Mouse (Mus musculus) CH12.LX (cell line): ENCODE measurements at regions not wholly inside any gene's neighbourhood (a gene's known extent, or its start where the extent isn't known, plus 50 kb on each side); places are given as distances from the start of the nearest gene placed in this dataset.

Experiments used
- DNase-seq: peaks from one replicate; pipeline ENCODE4 v3.0.0-alpha.2; 2013; ENCODE audit errors: extremely low read depth
- H3K27ac ChIP-seq: 2 replicates; pipeline ENCODE4 v1.5.1; 2012; ENCODE audit warnings: low read depth, mild to moderate bottlenecking, control low read depth, moderate library complexity; ENCODE audit not compliant: insufficient read depth
- H3K27me3 ChIP-seq: replicated peaks from 2 replicates; pipeline ENCODE3; 2012; ENCODE audit warnings: inconsistent platforms
- H3K36me3 ChIP-seq, 2 experiments: replicated peaks in 1 of 2; 2 replicates each; pipeline versions ENCODE3 to v1.6.1; 2012; ENCODE audit warnings: inconsistent platforms in 1 of 2, low read length in 1 of 2, mild to moderate bottlenecking in 1 of 2, mixed read lengths in 1 of 2, moderate library complexity in 1 of 2; ENCODE audit not compliant: control insufficient read depth in 1 of 2, insufficient read depth in 1 of 2
- H3K4me1 ChIP-seq, 2 experiments: 2 replicates each; pipeline ENCODE4 v1.6.1; 2012; ENCODE audit warnings: inconsistent platforms in 1 of 2, moderate library complexity in 1 of 2; ENCODE audit not compliant: insufficient read depth in 2 of 2, control insufficient read depth in 1 of 2
- H3K4me2 ChIP-seq: 2 replicates; pipeline ENCODE4 v1.6.1; 2012; ENCODE audit warnings: low read depth, mild to moderate bottlenecking, control low read depth; ENCODE audit not compliant: poor library complexity, insufficient read depth, severe bottlenecking
- H3K4me3 ChIP-seq, 3 experiments: fragments of 150-350 bp in 1 of 3; sonication (generic) in 1 of 3; replicated peaks in 1 of 3; 2 replicates each; pipeline versions ENCODE3 to v1.5.1; 2011 to 2012; ENCODE audit warnings: low read depth in 2 of 3, low read length in 2 of 3, mild to moderate bottlenecking in 2 of 3, moderate library complexity in 2 of 3, control low read depth in 1 of 3, improper control_type of control experiment in 1 of 3, inconsistent platforms in 1 of 3, mixed read lengths in 1 of 3; ENCODE audit not compliant: poor library complexity in 1 of 3
- H3K79me2 ChIP-seq: replicated peaks from 2 replicates; pipeline ENCODE4 v1.6.1; 2012; ENCODE audit warnings: mild to moderate bottlenecking, moderate library complexity; ENCODE audit not compliant: control insufficient read depth, poor library complexity, insufficient read depth, severe bottlenecking; ENCODE audit errors: extremely low read depth
- H3K9ac ChIP-seq: 2 replicates; pipeline ENCODE4 v1.6.1; 2012; ENCODE audit warnings: low read depth, mild to moderate bottlenecking, control low read depth, moderate library complexity; ENCODE audit not compliant: insufficient read depth
- H3K9me3 ChIP-seq: replicated peaks from 2 replicates; pipeline ENCODE3; 2012; ENCODE audit warnings: low read length, inconsistent platforms, mixed read lengths
- BHLHE40 ChIP-seq: IDR thresholded peaks from 2 replicates; pipeline ENCODE4 v1.6.1; 2011; ENCODE audit warnings: mild to moderate bottlenecking, low read depth, low read length, improper control_type of control experiment
- CTCF ChIP-seq, 2 experiments: IDR thresholded peaks in 1 of 2; conservative IDR thresholded peaks in 1 of 2; 2 replicates each; pipeline ENCODE4 v1.5.1; 2011 to 2012; ENCODE audit warnings: low read depth in 2 of 2, low read length in 2 of 2, improper control_type of control experiment in 1 of 2, inconsistent platforms in 1 of 2, mild to moderate bottlenecking in 1 of 2, moderate library complexity in 1 of 2
- ETS1 ChIP-seq: conservative IDR thresholded peaks from 2 replicates; pipeline ENCODE4 v1.6.1; 2012; ENCODE audit warnings: low read depth, mild to moderate bottlenecking, inconsistent platforms, low read length, improper control_type of control experiment, moderate library complexity
- GABPA ChIP-seq: IDR thresholded peaks from 2 replicates; pipeline ENCODE4 v1.6.1; 2012; ENCODE audit warnings: low read depth, low read length, improper control_type of control experiment, inconsistent platforms; ENCODE audit not compliant: insufficient replicate concordance
- HCFC1 ChIP-seq: IDR thresholded peaks from 2 replicates; pipeline ENCODE4 v1.6.1; 2012; ENCODE audit warnings: low read depth, mild to moderate bottlenecking, inconsistent platforms, low read length, improper control_type of control experiment
- IRF4 ChIP-seq: IDR thresholded peaks from 2 replicates; pipeline ENCODE4 v1.6.1; 2014; ENCODE audit warnings: low read depth, mild to moderate bottlenecking, inconsistent platforms, low read length, improper control_type of control experiment
- JUN ChIP-seq: IDR thresholded peaks from 2 replicates; pipeline ENCODE4 v1.6.1; 2011; ENCODE audit warnings: low read depth, mild to moderate bottlenecking, low read length, improper control_type of control experiment, moderate library complexity; ENCODE audit not compliant: insufficient read depth
- MAX ChIP-seq: IDR thresholded peaks from 2 replicates; pipeline ENCODE4 v1.6.1; 2011; ENCODE audit warnings: low read length, improper control_type of control experiment
- MAZ ChIP-seq: IDR thresholded peaks from 2 replicates; pipeline ENCODE4 v1.6.1; 2012; ENCODE audit warnings: low read depth, mild to moderate bottlenecking, inconsistent platforms, low read length, improper control_type of control experiment, moderate library complexity
- MEF2A ChIP-seq: IDR thresholded peaks from 2 replicates; pipeline ENCODE4 v1.6.1; 2014; ENCODE audit warnings: low read depth, mild to moderate bottlenecking, inconsistent platforms, low read length, improper control_type of control experiment, borderline replicate concordance
- MXI1 ChIP-seq: IDR thresholded peaks from 2 replicates; pipeline ENCODE4 v1.6.1; 2011; ENCODE audit warnings: mild to moderate bottlenecking, low read depth, low read length, improper control_type of control experiment
- MYC ChIP-seq: IDR thresholded peaks from 2 replicates; pipeline ENCODE4 v1.6.1; 2011; ENCODE audit warnings: low read depth, mild to moderate bottlenecking, improper control_type of control experiment, low read length
- NELFE ChIP-seq: IDR thresholded peaks from 2 replicates; pipeline ENCODE4 v1.6.1; 2011; ENCODE audit warnings: low read depth, low read length, improper control_type of control experiment
- PAX5 ChIP-seq: IDR thresholded peaks from 2 replicates; pipeline ENCODE4 v1.6.1; 2012; ENCODE audit warnings: low read length, inconsistent platforms, mixed read lengths
- POLR2A ChIP-seq: IDR thresholded peaks from 2 replicates; pipeline ENCODE4 v1.6.1; 2011; ENCODE audit warnings: low read depth, mild to moderate bottlenecking, improper control_type of control experiment, low read length
- RAD21 ChIP-seq: IDR thresholded peaks from 2 replicates; pipeline ENCODE4 v1.6.1; 2011; ENCODE audit warnings: low read depth, mild to moderate bottlenecking, low read length, improper control_type of control experiment, moderate library complexity
- SIN3A ChIP-seq: IDR thresholded peaks from 2 replicates; pipeline ENCODE4 v1.6.1; 2012; ENCODE audit warnings: low read length, improper control_type of control experiment, inconsistent platforms
- SMC3 ChIP-seq: IDR thresholded peaks from 2 replicates; pipeline ENCODE4 v1.6.1; 2011; ENCODE audit warnings: low read depth, low read length, improper control_type of control experiment
- TBP ChIP-seq: conservative IDR thresholded peaks from 2 replicates; pipeline ENCODE4 v1.6.1; 2011; ENCODE audit warnings: low read depth, low read length, improper control_type of control experiment
- USF2 ChIP-seq: conservative IDR thresholded peaks from 2 replicates; pipeline ENCODE4 v1.6.1; 2011; ENCODE audit warnings: low read depth, low read length, improper control_type of control experiment
- ZC3H11A ChIP-seq: IDR thresholded peaks from 2 replicates; pipeline ENCODE4 v1.6.1; 2012; ENCODE audit warnings: low read depth, mild to moderate bottlenecking, inconsistent platforms, low read length, improper control_type of control experiment
- ZNF384 ChIP-seq: IDR thresholded peaks from 2 replicates; pipeline ENCODE4 v1.6.1; 2012; ENCODE audit warnings: low read depth, low read length, improper control_type of control experiment, inconsistent platforms
- dilution Hi-C: fragments of 300-500 bp; cut with MboI; formaldehyde crosslinking; loops from 2 replicates; pipeline ENCODE4 v1.14.3; 2020; ENCODE audit warnings: low sequenced_read_pairs; ENCODE audit not compliant: extremely low pct_unique_long_range_greater_than_20kb, extremely low pct_ligation_motif_present
- in situ Hi-C: fragments of 300-500 bp; cut with MboI; formaldehyde crosslinking; loops from 3 replicates; pipeline ENCODE4 v1.14.3; 2019; ENCODE audit warnings: low sequenced_read_pairs, low pct_ligation_motif_present, low pct_unique_long_range_greater_than_20kb, mixed read lengths

- Histone ChIP-seq H3K36me3 (no peaks in the 10 kb centered on the region), H3K9me3 (peaks cover 80% of the 10 kb centered on the region), H3K79me2 (no peaks in the 10 kb centered on the region), H3K27ac (no peak overlapping the region), H3K27me3 (no peaks in the 10 kb centered on the region), H3K4me3 (no peak overlapping the region), H3K9ac (no peak overlapping the region), H3K4me2 (no peak overlapping the region), H3K4me1 (no peaks in the 10 kb centered on the region)
- DNase-seq = no peak
- TF ChIP-seq GABPA (no peak), IRF4 (no peak), NELFE (no peak), ZNF384 (no peak), SMC3 (no peak), BHLHE40 (no peak), USF2 (no peak), ETS1 (no peak), CTCF (conservative IDR thresholded peaks at IDR 0.05 in 1 of 2, IDR thresholded peaks at IDR 0.05 in 1 of 2; ENCODE audit: low read depth in 2 of 2, low read length in 2 of 2) (no peak), MYC (no peak), TBP (no peak), MAX (no peak), RAD21 (no peak), MXI1 (no peak)
- dilution Hi-C loops = no loop called here
- in situ Hi-C loops = no loop called here
Observed at GRCm38 (mm10) chr12:107056553-107056952, 431.9 kb upstream of the 3110018I06Rik start.

GRCm38 (mm10) chr12:107060514-107060913 is 427.9 kb upstream of the 3110018I06Rik start:
- Histone ChIP-seq H3K27me3 (no peaks in the 10 kb centered on the region), H3K79me2 (no peaks in the 10 kb centered on the region), H3K4me3 (no peak overlapping the region), H3K9ac (no peak overlapping the region), H3K4me1 (no peaks in the 10 kb centered on the region), H3K36me3 (no peaks in the 10 kb centered on the region), H3K27ac (no peak overlapping the region), H3K9me3 (peaks cover 75% of the 10 kb centered on the region), H3K4me2 (no peak overlapping the region)
- no peak for DNase-seq
- in situ Hi-C loops = no loop called here
- TF ChIP-seq ZC3H11A (no peak), PAX5 (no peak), JUN (no peak), TBP (no peak), MYC (no peak)
- dilution Hi-C loops = no loop called here

DNA sequence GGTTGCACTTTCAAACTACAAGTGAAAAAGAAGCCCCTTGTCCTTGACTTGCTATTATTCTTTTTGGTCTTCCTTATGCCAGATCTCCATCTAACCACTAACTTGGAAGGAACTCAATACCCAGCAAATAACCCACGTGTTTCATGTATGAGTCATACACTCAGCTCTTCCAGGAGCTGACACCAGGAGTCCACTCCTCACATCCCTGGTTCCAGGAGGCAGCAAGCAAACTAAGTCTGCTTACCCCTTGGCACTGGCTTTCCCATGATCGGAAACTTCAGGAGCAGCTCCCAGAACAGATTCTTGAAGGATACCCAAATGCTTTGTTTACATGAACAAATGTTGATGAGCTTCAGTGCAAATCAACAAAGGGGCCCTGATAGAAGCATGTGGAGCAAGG is 421.1 kb upstream of the 3110018I06Rik start:
- no peak overlapping the region for H3K27ac ChIP-seq
- H3K79me2 ChIP-seq = no peaks in the 10 kb centered on the region
- peaks cover 68% of the 10 kb centered on the region for H3K9me3 ChIP-seq
- no peaks in the 10 kb centered on the region for H3K4me1 ChIP-seq
- dilution Hi-C loops = no loop called here
- no peaks in the 10 kb centered on the region for H3K36me3 ChIP-seq
- H3K4me3 ChIP-seq = no peak overlapping the region
- no peak for DNase-seq
- TF ChIP-seq TBP (no peak), MAZ (no peak), RAD21 (no peak), HCFC1 (no peak), JUN (no peak), SIN3A (no peak), CTCF (conservative IDR thresholded peaks at IDR 0.05 in 1 of 2, IDR thresholded peaks at IDR 0.05 in 1 of 2; ENCODE audit: low read depth in 2 of 2, low read length in 2 of 2) (no peak), POLR2A (no peak), MEF2A (no peak), MXI1 (no peak)
- no peak overlapping the region for H3K4me2 ChIP-seq
- in situ Hi-C loops = no loop called here
- no peak overlapping the region for H3K9ac ChIP-seq
- H3K27me3 ChIP-seq = no peaks in the 10 kb centered on the region
